Mouse (Mus musculus) adrenal gland, adult 18-20 months (tissue): ENCODE results near the gene Shisa5. TPM values are rescaled to one million over a fixed set of nuclear protein-coding genes. Genes with fewer than 3 reads are reported as not detected.

Source experiments
- DNase-seq, 2 experiments: peaks; one replicate each; pipeline ENCODE4 v3.0.0; 2021 to 2022; ENCODE audit warnings: low spot score in 2 of 2
- total RNA-seq, 2 experiments: library from RNA; stranded (reverse); gene quantifications; 1 replicate in 1 of 2; 2 replicates in 1 of 2; pipeline ENCODE4 v1.2.3; 2021

Gene Shisa5
- total RNA-seq, 2 experiments from 2014 or later = 126 to 137 TPM

GRCm38 (mm10) chr9:109084922-109085321 lies 46.6 kb downstream of the Shisa5 start:
- DNase-seq = no peak

- DNase-seq = no peak
These were observed 49.6 kb downstream of the Shisa5 start for GRCm38 (mm10) chr9:109087987-109088386.

DNA sequence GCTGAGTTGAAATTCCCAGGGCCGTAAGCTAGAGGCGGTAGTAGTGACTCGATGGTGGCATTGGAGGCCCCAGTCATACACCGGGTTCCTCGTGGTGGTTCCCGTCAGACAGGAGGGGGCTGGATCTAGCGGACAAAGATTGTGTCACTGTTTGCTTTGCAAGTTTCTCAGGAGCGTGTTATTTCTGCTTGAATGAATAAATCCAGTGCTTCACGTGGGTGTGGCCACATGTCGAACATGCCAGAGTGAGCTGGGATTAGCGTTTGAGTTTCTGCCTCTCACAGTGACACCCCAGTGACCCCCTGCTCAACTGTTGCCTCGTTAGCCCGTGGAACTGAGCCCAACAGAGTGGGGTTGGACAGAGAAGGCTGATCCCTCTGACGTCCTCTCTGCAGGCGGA lies 52.1 kb downstream of the Shisa5 start:
- DNase-seq = no peak

DNA sequence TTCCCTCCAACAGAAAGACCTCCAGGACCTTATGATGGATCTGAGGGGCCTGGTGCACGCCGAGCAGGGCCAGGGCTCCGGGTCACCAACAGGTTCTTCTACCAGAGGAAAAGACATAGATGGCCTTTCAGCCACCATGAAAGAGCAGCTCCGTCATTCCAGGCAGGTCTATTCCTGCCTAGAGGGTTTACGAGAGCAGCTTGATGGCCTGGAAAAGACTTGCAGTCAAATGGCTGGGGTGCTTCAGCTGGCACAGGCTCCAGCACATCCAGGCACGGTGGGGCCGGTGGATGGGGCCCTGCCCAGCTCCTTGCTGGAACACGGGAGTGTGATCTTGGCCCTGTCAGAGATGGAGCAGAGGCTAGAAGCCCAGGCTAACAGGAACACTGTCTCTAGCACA lies 53.4 kb downstream of the Shisa5 start:
- DNase-seq = no peak

DNA sequence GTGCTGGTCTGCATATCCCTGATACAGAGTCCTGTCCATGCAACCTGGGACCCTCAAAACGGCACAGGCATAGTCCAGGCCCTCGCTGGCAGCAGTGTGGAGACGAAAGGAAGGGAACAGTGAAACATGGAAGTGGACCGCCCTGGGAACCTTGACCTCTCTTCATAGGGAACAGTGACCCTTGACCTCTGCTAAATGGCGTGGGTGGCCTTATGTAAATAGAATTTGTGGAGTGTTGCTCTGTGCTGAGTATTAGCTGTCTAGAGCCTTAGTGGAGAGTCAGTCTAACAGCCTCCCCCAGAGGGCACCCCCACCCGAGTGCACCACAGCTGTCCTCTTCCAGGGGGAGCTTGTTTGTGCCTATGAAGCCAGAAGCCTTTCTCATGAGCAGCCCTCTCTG lies 54.4 kb downstream of the Shisa5 start:
- DNase-seq = no peak

GRCm38 (mm10) chr9:109093786-109094552 lies 55.6 kb downstream of the Shisa5 start:
- no peak for DNase-seq

DNA sequence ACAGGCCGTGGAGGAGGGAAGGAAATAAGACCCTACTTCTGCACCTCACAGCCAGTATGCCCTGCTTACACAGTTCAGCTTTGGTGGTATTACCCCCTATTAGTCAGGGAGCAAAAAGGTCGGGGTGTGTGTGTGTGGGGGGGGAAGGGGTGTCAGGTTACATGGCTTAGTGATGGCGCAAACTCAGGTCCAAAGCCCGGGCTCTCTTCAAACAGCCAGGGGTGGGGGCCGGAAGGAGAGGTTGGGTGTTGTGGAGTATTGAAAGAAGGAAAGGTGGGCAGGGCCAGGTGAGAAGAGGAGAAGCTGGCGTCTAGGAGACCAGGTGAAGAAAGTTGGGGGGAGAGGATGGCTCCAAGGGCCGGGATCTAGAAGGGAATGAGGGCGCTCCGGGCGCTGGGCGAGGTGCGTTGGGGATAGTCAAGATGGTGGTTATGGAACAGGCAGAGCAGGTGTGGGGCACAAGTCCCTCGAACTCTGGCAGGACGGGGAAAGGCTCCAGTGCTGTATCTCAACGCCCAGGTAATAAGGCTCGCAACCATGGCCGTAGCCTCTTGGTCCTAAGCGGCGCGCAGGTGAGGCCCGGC lies 56.3 kb downstream of the Shisa5 start:
- DNase-seq = no peak

DNA sequence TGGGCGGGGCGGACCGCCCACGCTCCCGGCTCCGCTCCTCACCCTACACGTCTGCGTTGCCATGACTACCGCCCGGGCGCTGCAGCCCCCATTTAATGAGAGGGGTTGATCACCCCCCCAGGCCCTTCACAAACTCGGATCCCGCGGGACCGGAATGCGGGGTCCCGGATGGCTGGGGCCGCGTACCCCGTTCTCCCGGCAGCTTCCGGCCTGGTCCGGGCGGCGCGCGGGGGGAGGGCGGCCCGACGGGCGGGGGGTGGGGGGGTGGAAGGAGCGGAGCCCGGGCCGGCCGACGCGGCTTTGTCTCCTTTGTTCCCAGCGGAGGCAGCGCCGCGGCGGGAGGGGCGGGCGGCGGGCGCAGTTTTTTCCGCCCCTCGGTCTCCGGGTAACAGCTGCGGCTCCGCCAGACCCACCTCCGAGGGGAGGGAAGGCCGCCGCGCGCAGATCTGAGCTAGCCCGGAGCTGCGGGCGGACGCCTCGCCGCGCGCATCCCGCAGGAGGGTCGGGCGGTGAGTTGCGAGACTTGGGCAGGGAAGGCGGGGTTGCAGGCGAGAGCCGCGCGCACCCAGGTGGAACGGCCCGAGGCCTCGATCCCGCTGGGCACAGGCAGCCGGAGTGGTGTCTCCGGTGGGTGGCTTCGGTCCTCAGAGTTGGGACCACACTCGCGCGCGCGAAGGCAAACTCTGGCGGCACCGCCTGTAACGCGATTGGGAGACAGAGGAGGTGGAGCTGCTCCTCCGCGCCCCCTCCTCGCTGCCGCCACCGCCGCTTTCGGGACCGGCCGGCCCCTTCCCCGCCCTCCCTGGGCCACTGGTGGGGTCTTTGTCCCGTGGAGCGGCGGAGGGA lies 57.0 kb downstream of the Shisa5 start, which contains the start of gene Plxnb1:
Plxnb1 (plus strand) TSS at position 253 of the 846 bp plus-strand sequence.
- peak; percentile 65 to 76 for DNase-seq

DNA sequence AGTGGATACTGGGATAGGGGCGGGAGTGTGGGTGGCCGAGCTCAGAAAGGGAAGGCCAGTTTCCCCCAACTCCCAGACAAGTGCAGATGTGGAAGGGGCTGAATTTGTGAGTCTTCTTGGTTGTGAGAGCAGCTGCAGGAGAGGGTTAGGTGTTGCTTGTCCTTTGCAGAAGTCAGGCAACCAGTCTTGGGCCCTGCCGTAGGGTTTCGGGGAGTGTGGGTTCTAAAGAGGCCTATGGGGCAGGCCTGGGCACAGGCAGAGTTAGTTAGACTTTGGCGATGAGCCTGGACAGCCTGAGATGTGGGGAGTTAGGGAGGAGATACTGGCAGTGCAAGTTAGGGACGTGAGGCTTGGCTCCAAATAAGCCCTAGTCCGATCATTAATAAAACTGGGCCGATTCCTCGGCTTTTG lies 57.9 kb downstream of the Shisa5 start:
- no peak for DNase-seq

GRCm38 (mm10) chr9:109096856-109097255 lies 58.5 kb downstream of the Shisa5 start:
- no peak for DNase-seq

GRCm38 (mm10) chr9:109097291-109097690 lies 58.9 kb downstream of the Shisa5 start:
- no peak for DNase-seq

DNA sequence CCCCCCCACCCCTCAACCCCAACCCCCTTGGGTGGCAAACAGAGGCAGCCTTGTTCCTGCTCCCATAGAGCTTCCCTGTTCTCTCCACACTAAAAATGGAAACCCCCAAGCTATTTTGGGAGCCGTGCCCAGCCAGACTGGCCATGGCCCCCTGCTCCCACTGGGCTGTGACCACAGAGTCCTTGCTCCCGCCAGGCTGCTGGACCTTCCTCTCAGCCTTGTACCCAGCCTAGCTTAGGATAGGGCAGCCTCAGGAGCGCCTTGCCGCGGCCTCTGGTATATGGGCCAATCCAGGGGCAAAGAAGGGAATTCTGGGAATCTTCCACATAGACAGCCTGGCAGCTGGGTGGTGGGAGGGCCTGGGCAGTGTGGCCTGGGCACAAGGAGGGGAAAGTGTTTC lies 59.5 kb downstream of the Shisa5 start:
- DNase-seq = peak in 1 of 2 experiments; percentile 48

- DNase-seq = no peak
These were observed 60.0 kb downstream of the Shisa5 start for GRCm38 (mm10) chr9:109098366-109098765.

- peak in 1 of 2 experiments; percentile 53 for DNase-seq
These were observed 60.6 kb downstream of the Shisa5 start for GRCm38 (mm10) chr9:109098969-109099368.

DNA sequence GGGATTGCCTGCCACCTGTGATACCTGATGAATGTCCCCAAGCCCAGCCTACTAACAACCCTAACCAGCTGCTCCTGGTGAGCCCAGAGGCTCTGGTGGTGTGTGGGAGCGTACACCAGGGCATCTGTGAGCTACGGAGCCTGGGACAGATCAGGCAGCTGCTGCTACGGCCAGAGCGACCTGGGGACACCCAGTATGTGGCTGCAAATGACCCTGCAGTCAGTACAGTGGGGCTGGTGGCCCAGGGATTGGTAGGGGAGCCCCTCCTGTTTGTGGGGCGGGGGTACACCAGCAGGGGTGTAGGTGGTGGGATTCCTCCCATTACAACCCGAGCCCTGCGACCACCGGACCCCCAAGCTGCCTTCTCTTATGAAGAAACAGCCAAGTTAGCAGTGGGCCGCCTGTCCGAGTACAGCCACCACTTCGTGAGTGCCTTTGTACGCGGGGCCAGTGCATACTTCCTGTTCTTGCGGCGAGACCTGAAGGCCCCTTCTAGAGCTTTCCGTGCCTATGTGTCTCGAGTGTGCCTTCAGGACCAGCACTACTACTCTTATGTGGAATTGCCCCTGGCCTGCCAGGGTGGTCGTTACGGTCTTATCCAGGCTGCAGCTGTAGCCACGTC lies 62.1 kb downstream of the Shisa5 start:
- DNase-seq = no peak

GRCm38 (mm10) chr9:109101933-109102445 lies 63.6 kb downstream of the Shisa5 start:
- no peak for DNase-seq

GRCm38 (mm10) chr9:109102541-109102940 lies 64.2 kb downstream of the Shisa5 start:
- no peak for DNase-seq

DNA sequence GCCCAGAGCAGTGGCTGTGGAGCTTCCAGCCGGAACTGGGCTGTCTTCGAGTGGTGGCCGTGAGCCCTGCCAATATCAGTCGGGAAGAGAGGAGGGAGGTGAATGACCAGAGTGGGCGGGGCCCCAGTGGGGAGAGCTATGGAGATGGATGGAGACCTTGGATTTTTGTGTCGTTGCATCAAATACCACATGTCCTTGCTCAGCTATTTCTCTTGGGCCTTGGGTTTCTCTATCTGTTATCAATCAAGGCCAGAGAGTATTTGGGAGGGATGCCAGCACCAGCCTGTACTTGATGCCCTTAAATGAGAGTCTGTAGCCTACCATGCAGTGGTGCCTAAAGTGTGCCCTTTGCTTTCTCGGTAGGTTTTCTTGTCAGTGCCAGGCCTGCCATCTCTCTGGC lies 64.9 kb downstream of the Shisa5 start:
- peak; percentile 75 to 88 for DNase-seq

DNA sequence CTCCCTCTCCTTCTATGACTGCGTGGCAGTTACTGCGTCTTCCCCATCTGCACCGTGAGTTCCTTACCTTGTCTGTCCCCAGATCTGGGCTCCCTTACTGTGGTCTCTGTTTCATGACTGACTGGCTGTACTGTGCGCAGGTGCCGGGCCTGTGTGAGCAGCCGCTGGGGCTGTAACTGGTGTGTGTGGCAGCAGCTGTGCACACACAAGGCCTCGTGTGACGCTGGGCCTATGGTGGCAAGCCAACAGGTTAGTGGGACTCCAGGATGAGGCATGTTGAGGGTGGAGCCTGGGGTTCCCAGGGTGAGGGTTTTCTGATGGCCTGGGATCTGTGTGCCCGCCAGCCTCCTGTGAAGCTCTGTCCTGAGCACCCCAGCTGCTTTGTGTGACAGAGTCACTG lies 65.7 kb downstream of the Shisa5 start:
- no peak for DNase-seq

DNA sequence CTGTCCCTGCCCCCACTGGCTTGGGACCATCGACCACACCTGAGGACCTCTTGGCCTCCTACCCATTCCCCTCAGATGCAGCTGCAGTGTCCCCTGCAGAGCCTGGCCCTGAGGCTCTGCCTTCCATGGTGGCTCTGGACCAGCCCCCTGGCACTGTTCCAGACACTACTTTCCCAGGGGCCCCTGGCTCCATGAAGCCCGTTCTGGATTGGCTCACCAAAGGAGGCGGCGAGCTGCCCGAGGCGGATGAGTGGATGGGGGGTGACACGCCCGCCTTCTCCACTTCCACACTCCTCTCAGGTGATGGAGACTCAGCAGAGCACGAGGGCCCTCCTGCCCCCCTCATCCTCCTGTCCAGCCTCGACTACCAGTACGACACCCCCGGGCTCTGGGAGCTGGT lies 66.6 kb downstream of the Shisa5 start:
- peak in 1 of 2 experiments; percentile 58 for DNase-seq

- no peak for DNase-seq
These were observed 67.3 kb downstream of the Shisa5 start for GRCm38 (mm10) chr9:109105648-109106047.
